Mouse (Mus musculus) right cerebral cortex, postnatal 10 days (tissue): ENCODE data around the gene Csad.

Experiments used
- DNase-seq, 2 experiments: peaks; one replicate each; pipeline ENCODE4 v3.0.0; 2021; ENCODE audit warnings: low spot score in 2 of 2

Csad gene

DNA sequence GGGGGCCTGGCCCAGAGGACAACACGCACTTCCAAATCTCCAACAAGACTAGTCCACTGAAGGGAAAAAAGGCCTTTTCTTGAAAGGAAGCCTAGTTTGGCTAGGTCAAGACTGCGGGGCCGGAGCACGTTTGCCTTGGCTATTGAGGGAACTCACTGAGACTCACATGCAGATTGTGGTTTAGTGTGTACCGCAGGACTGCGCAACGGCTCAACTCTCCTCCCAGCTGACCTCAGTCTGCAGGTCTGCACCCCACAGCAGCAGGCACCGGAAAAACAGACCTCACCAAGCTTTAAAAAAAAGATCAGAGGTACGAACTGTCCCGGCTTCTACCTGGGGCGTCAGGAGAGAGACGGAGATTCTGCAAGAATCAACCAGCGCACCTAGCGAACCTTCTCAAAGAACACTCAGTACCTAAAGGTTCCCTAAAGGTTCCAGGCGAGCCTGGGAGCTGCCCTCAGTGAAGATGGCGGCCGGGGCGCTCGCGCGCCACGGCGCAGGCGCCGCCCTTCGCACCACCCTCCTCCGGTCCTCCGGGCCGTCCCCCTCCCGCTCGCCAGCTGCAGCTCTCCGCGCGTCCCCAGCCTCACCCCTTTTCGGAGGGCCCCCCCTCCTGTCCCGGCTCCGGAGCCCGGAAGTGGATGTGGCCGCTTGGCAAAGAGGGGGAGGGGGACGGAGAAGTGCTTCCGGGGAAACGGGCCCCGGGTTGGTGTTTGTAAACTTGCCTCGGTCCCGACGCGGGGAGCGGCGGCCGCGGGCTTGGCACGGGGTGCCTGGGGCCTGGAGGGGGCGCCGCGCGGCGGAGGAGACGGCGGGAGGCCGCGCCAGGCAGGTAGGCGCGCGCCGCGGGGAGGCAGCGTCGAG lies 1.3 kb downstream of the Csad start, which contains the start of gene Zfp740:
Gene Zfp740 (plus strand): TSS at position 279 of the 864 bp plus-strand sequence.
- peak; percentile 98 for DNase-seq

DNA sequence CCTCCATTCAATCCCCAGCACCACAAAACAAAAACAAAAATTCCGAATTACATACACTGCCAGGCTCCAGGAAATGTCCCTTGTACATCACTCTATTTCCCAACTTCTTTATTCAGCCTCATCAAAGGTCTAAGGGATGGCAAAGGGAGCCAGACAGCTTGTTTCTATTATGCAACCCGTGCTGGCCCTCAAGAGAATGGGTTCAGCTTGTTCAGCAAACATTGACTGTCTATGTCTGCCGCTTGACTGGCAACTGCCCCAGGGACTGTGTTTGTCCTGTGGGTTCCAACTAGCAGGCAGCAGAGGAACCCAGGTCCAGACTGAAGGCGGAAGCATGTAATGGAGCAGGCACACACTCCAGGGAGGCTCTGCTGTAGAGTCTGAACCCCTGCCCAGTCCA lies 5.7 kb downstream of the Csad start:
- DNase-seq = no peak

DNA sequence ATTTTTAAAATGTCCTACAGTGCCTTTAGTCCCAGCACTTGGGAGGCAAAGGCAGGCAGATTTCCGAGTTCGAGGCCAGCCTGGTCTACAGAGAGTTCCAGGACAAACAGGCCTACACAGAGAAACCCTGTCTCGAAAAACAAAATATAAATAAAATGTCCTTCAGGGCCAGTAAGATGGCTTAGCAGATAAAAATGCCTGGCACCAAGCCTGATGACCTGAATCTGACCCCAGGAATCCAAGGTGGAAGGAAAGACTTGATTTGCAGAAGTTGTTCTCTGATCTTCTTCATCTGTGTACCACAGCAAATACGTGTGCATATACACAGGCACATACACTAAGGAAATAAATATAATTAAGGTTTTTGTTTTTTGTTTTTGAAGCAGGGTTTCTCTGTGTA lies 9.2 kb downstream of the Csad start:
- DNase-seq = no peak

DNA sequence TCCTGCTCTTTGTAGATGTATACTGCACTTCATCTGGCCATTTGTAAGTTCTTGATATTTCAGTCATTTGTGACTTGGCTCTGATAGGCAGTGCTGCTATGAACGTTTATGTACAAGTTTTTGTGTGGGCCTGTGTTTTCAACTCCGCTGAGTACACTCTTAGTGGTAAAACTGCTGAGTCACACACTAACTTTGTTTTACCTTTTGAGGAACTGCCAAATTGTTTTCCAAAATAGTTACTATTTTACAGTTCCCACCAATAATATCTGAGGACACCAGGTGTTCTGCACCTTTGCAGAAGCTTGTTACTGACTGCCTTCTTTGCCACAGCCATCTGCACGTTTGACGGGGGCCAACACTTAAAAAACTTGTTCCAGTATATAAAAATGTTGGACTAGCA lies 10.1 kb downstream of the Csad start:
- no peak for DNase-seq

DNA sequence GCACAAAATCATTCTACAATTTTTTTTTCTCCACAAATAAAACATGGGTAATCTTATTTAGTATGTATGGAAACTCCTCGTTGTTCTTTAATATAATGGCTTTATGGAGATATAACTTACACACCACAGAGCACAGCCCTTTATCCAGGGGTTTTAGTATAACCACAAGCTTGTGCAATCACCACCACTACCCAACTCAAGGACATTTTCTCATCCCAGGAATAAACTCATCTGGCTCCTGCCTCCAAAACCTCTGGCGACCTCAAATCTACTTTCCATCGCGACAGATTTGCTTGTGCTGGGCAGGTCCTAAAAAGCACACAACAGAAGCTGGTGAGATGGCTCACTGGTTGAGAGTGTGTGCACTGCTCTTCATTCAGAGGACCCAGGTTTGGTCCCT lies 10.9 kb downstream of the Csad start:
- no peak for DNase-seq

DNA sequence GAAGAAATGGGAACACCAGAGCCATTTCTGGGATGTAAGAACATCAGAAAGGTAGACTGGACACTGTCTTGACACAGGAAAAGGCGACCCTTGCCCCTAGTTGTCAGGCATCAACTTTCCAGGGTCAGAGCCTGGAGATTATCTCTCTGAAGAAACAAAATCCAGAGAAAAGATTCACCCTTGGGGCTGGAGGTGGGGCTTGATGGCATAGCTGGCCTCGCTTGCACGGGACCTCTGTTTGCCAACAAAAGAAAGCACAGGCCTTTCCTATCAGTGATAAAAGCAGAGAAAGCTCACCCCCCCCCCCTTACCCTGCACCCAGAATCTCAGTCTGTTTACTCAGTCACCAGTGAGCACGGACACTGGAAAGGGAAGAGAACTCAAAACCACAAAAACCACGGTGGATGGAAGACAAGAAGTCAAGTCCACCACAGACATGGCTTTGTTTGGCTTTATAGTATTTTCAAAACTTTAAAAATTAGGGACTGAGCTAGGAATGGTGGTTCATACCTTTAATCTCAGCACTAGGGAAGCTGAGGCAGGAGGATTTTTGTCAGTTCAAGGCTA lies 11.6 kb downstream of the Csad start:
- DNase-seq = no peak

DNA sequence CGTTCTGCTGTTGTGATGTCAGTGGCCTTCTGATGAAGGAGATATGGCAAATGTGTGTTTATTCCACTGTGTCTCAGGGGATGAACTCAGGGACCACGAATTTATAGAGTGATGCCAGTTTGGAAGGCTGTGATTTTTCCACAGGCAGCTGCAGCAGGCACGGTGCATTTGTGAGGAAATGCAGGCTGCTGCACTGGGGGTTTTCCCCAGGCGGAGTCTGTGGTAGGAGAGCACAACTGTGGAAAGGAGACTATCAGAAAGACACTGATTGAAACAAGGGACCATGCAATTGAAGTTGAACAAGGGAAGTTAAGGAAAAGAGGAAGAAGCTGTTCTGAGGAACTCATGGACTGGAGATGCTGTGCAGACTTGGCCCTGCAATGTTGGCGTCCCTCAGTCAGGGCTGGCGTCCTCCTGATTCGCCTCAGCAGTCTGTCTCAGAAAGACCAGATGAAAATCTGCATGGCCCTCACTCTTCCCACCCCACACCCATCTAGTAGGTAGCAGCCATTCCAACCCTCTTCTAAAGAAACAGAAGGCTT lies 12.2 kb downstream of the Csad start:
- no peak for DNase-seq

DNA sequence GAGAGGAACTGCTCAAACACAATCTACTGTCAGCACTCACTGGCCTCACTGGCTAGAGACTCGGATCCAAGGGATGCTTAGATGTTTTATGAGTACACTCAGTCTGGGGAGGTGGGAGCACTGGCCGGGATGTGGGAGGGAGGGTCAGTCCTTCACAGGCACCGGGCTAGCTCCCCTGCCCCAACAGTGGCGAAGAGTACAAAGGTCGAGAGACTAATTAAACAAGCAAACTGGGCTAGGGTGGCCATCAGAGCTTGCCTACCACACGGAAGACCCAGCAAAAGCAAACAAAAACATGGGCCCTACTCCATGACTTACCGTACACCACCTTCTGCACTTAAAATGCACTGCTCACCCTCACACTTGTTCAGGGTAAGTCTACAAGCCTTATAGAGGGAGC lies 12.8 kb downstream of the Csad start:
- DNase-seq = no peak

DNA sequence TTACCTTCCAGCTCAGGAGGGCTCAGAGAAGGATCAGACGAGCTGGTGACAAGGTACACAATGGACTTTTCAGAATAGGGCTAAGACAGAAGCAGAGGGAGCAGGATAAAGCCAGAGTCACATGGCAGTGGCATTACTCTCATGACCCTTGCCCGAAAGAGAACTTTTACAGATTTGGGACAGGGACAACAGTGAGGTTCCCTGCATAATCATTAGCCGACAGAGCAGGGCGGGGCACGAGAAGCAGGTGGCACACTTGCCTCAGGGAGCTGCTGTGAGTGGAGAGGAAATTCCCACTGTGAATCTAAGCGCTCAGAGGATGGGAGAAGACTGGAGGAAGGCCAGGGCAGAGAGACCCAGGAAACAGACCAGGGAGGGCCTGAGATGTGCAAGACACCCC lies 15.6 kb downstream of the Csad start:
- DNase-seq = no peak

DNA sequence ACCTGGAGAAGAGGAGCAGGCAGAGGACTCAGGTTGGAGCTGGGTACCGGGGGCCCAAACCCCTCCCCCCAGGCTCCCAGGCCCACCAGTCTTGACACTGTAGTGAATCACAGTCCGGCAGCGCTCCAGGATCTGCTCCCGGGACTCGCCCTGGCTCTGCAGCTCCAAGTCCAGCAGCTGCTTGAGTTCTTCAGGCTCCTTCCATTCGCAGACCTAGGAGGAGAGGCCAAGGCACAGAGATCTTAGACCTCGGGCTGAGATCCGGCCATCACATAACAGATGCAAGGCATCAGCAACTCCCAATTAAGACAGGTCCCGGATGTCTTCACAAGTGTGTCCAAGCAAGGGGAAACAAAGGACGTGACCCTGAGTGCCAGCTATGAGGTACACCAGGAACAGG lies 16.4 kb downstream of the Csad start:
- DNase-seq = no peak

DNA sequence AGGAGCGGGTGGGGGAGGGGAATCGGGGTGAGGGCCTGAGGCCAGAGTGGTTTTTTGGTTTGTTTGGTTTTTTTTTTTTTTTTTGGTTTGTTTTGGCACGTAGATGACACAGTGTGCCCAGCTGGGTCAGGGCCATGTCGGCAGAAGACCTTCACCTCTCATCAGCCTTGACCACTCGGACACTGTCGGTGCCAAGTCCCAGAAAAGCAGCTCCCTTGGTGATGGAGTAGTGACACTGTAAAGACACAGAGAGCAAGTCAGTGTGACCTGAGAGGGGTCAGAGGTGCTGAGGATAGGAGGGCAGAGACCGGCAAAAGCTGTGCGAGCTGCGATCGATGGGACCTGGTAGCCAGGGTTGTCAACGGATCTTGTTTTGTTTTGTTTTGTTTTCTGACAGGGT lies 18.3 kb downstream of the Csad start:
- no peak for DNase-seq

DNA sequence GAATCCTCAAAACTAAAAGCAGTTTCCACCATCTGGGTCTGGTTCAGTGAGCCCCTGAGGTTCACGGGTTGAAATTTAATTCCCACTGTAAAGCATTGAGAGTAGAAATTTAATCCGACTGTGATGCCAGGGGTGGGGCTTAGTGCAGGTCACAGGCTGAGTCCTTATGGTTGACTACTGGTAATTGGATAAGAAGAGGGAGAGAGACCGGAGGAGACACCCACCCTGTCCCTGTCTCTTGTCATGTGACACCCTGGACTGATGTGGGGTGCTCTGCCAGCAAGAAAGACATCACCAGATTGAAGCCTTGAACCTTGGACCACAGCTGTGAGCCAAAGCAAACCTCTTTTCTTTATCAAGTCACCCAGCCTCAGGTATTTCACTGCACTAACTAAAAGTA lies 21.4 kb downstream of the Csad start:
- no peak for DNase-seq

DNA sequence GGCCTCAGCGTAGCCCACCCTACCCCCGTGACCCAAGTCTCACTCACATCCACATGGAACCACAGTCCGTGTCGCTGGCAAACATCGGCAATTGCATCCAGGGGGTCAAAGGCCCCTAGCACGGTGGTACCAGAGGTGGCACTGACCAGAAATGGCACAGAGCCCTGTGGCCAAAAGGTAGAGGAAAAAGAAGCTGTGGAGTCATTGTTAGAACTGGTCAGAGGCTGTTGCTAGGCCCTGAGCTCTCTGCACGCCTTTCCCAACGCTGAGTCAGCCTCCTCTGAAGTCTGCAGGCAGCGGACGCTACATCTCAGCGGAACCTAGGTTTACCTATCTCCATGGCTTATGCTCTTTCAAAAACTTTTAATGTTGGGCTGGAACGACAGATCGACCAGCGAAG lies 24.6 kb downstream of the Csad start:
- DNase-seq = no peak

DNA sequence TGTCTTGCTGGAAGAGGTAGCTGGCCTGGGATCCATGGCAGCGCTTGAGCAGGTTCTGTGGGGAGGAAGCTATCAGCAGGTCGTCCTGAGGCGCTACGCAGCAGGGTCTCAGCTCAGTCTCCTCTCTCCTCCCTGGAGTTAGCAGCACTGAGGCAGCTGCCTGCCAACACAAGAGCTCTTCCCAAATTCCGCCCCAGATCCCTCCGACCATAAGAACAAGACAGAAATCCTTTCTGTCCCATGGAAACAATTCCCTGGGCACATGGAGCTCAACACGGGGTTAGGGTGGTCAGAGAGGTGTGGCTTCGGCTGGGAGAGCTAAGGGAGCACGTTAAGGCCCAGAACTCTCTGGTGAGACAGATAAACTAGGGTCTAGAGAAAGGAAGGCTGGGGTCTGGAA lies 25.4 kb downstream of the Csad start:
- no peak for DNase-seq

DNA sequence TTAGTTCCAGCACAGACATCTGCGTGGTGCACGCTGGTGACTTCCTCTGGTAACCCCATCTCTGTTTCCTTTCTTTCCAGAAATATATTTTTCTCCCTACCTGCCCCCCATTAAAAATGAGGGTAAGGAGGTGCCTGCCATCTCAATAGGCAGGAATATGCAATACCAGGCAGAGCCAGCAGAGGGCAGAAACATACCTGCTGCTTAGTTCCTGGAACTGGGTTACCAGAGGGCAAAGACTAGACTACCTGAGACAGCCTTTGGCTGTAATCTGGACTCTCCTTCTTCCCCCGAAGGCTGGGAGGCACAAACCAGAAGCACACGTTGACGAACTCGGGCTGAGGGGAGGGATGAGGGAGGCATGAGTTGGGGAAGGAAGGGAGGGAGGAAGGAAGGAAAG lies 26.2 kb downstream of the Csad start:
- DNase-seq = peak in 1 of 2 experiments; percentile 76

DNA sequence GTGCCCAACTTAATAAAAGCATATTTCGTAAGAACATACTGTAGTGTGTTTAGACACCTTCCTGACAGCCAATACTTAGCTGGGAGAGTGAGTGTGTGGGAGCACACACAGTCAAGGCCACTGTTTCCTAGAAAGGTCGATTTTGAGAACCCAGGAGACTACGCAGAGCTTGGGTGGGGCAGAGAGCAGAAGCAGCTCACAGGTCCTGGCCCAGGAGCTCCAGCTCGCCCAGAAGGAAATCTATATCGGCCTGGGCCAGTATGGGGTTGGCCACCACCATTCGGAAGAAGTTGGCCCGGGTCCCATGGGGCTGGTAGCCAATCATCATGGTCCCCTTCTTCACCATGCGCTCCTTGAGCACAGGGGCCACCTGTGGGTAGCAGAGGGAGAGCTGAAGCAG lies 27.1 kb downstream of the Csad start:
- DNase-seq = no peak

DNA sequence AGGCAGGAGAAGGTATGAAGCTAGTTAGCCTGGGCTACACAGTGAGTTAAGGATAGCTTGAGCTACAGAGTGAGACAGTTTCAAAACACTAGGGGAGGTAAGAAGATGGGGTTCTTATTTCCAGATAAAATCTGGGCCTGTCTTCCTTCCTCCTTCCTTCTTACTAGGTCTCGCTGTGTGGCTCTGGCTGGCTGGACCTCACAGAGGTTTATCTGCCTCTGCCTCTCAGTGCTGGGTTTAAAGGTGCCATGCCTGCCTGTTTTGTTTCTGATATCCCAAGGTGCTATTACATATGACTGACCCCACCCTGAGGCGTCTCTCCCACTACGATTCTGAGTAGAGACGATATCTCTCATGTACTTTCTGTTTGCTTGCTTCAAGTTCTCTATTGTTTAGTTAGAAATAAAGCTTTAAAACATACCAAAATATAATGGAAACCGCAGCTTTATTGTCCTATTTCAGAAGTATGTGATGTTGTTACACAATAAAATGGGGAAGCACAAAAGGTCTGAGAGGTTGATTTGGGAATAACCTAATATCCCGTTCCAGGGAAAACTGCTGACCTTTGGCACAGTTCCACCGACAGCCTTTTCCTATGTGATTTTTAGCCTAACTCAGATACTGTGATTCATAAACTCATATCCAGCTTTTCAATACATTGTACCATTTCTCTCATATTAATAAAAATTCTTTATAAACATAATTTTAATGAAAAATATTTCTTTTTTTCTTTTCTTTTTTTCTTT lies 27.8 kb downstream of the Csad start:
- no peak for DNase-seq

DNA sequence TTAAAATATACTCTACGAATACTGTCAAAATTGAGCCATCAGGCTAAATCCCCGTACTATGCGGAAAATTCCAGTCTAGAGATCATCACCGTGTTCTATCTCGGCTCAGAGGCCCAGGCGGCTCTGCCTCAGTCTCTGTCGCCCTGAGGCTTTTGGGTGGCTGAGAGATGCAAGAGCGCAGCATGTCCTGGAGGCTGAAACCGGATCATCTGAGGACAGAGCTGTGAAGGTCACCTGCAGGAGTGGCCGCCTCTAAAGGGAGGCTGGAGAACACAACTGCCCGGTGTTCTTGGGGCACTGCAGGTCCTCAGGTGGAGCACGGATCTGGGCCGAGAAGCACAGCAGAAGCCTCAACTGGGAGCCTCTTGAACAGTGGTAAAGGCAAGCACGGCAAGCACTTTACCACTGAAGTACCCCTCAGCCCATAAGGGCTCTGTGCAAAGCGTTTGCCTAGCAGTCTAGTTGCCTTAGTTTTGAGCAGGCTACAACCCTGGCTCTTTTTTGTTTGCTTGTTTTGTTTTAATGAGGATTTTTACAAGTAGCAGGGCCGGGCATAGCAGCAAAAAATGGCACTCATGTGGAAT lies 28.7 kb downstream of the Csad start:
- DNase-seq = no peak

DNA sequence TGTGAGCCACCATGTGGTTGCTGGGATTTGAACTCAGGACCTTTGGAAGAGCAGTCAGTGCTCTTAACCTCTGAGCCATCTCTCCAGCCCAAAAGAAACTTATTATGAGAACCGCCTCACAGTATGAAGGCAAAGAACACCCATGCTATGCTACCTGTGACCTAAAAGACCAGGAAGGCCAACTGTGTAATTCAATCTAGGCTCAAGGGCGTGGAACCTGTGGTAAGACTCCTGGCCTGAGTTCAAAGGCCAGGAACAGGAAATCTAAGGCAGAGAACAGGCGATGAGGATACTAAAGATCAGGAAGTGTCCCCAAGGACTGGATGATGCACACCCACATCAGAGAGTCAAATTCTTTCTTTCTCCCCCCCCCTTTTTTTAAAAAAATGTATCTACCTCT lies 30.9 kb downstream of the Csad start:
- no peak for DNase-seq

DNA sequence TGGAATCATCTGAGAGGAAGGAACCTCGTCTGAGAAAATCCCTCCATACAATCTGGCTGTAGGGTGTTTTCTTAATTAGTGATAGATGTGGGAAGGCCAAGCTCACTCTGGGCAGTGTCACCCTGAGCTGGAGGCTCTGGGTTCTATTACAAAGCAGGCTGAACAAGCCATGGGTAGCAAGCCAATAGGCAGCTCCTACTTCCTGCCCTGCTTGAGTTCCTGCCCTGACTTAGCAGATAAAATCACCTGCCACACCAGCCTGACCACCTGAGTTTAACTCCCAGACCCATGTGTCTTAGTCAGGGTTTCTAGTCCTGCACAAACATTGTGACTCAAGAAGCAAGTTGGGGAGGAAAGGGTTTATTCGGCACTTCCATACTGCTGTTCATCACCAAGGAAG lies 35.5 kb downstream of the Csad start:
- no peak for DNase-seq

DNA sequence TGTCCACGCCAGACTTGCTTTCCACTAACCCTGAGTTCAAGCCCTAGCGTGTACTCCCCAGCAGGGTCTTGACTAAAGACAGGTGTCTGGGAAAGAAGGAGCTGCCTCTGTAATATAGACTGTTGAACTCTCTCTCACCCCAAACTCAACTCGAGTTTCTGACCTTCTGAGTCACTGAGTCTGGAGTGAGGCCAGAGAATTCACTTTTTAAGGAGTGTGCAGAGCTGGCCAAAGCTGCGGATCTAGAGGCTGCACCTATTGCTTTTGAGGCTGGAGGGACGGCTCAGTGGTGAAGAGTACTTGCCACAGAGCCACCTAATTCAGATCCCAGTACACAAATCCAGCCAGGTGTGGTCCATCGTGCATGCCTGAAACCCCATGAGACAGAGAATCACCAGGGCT lies 36.9 kb downstream of the Csad start:
- no peak for DNase-seq

DNA sequence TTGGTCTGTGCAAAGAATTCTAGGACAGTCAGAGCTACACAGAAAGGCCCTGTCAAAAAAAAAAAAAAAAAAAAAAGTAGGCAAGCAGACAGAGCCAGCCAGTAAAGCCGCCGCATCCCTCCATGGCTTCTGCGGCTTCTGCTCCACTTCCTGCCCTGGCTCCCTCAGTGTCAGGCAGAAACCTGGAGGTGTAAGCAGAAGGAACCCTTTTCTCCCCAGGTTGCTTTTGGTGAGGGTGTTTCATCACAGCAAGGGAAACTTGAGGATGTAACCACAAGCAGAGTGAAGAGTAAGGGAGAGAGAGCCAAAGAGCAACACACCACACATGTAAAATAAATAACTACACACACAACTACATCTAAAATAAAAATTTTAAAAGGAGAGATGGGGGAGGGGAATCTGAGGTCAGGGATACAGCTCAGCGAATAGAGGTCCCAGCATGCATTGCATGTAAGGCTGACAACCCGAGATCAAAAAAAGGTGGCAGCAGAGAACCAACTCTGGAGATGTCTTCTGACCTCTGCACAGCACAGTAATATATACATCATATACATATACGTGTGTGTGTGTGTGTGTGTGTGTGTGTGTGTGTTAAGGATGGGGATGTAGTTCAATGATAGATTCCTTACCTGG lies 38.9 kb downstream of the Csad start:
- no peak for DNase-seq
